In genomic region chr4:137641556-137641955, GRCm38 (mm10) we compare ENCODE assay signal across 11 mouse cellular contexts. TPM values are rescaled to one million over a fixed set of nuclear protein-coding genes. Genes with fewer than 3 reads are reported as not detected.
DNase-seq lines count a peak whose midpoint lies in the region; ATAC-seq and TF ChIP-seq lines count a peak whose summit lies in the region.
"Had no signal": no experiment of that assay in that cellular context is flagged by ENCODE, and none has a peak within 500 bp of the region (broad histone marks: within the 10 kb centered on the region; RNA-seq: fewer than 3 reads in every experiment).

No protein-coding gene starts in this region.

- peaks cover 94% of the 10 kb centered on the region for H3K36me3 ChIP-seq in kidney, embryonic 15.5 days
- H3K36me3 ChIP-seq in kidney, embryonic 14.5 days (ENCODE audit: control insufficient read depth, insufficient read depth, low read length): peaks cover 84% of the 10 kb centered on the region
- H3K36me3 ChIP-seq in C2C12 (ENCODE audit: control insufficient read depth, insufficient read depth) (peaks cover 60% of the 10 kb centered on the region), myocyte (ENCODE audit: control insufficient read depth, insufficient read depth) (peaks cover 26% of the 10 kb centered on the region)

- no peak for ATAC-seq in kidney, embryonic 15.5 days (replicated peaks; ENCODE audit: low FRiP score)
- ATAC-seq in kidney, embryonic 14.5 days (ENCODE audit: low FRiP score, low TSS enrichment): no peak

- WGBS in kidney, embryonic 15.5 days: 83% methylated on average over 5 of the region's 5 CpGs
- WGBS in kidney, embryonic 14.5 days: 83% methylated on average over 5 of the region's 5 CpGs

- no peaks in the 10 kb centered on the region for H3K27me3 ChIP-seq in kidney, embryonic 15.5 days
- H3K27me3 ChIP-seq in kidney, embryonic 14.5 days (ENCODE audit: control insufficient read depth, insufficient read depth, low read length): no peaks in the 10 kb centered on the region
- no peaks in the 10 kb centered on the region for H3K27me3 ChIP-seq in C2C12 (ENCODE audit: control insufficient read depth, insufficient read depth, insufficient read length)
- H3K27me3 ChIP-seq in myocyte (ENCODE audit: control insufficient read depth, insufficient read depth, insufficient read length): no peaks in the 10 kb centered on the region
- H3K27me3 ChIP-seq: embryonic facial prominence, embryonic 12.5 days; hindbrain, embryonic 12.5 days had no signal

- TF ChIP-seq POLR2A in myocyte (IDR thresholded peaks at IDR 0.05; ENCODE audit: insufficient read length, low read depth): no peak

- peak overlapping the region; percentile 74 for H3K27ac ChIP-seq in kidney, embryonic 15.5 days
- H3K27ac ChIP-seq in kidney, embryonic 14.5 days (ENCODE audit: low read depth, low read length): no peak overlapping the region; the same call in 1 of the 2 replicates
- H3K27ac ChIP-seq: embryonic facial prominence, embryonic 12.5 days; hindbrain, embryonic 12.5 days had no signal

- peaks cover 14% of the 10 kb centered on the region for H3K4me1 ChIP-seq in kidney, embryonic 15.5 days
- H3K4me1 ChIP-seq in kidney, embryonic 14.5 days (ENCODE audit: control insufficient read depth, insufficient read depth, low read length): no peaks in the 10 kb centered on the region
- H3K4me1 ChIP-seq: embryonic facial prominence, embryonic 12.5 days; hindbrain, embryonic 12.5 days had no signal

- peaks cover 13% of the 10 kb centered on the region for H3K79me2 ChIP-seq in C2C12 (ENCODE audit: control insufficient read depth, insufficient read depth)
- no peaks in the 10 kb centered on the region for H3K79me2 ChIP-seq in myocyte (ENCODE audit: control insufficient read depth, insufficient read depth)

- H3K9me3 ChIP-seq in kidney, embryonic 15.5 days (replicated peaks): no peaks in the 10 kb centered on the region
- H3K9me3 ChIP-seq in kidney, embryonic 14.5 days (ENCODE audit: control insufficient read depth, low read length): no peaks in the 10 kb centered on the region
- H3K9me3 ChIP-seq: embryonic facial prominence, embryonic 12.5 days; hindbrain, embryonic 12.5 days had no signal

- intact Hi-C loops in heart, postnatal 25 days (cut with DNase I): no loop called here

- no peak overlapping the region for H3ac ChIP-seq in C2C12 (ENCODE audit: control insufficient read depth, insufficient read length, low read depth)
- H3ac ChIP-seq in myocyte (ENCODE audit: control insufficient read depth, insufficient read length): no peak overlapping the region

- no peak overlapping the region for H3K4me3 ChIP-seq in kidney, embryonic 15.5 days (replicated peaks)
- no peak overlapping the region for H3K4me3 ChIP-seq in kidney, embryonic 14.5 days (ENCODE audit: low read length)
- H3K4me3 ChIP-seq in C2C12 (ENCODE audit: insufficient read depth, poor library complexity, severe bottlenecking) (no peak overlapping the region), myocyte (no peak overlapping the region)
- H3K4me3 ChIP-seq: embryonic facial prominence, embryonic 12.5 days; hindbrain, embryonic 12.5 days had no signal

- H3K9ac ChIP-seq in kidney, embryonic 15.5 days: no peak overlapping the region
- no peak overlapping the region for H3K9ac ChIP-seq in kidney, embryonic 14.5 days (ENCODE audit: low read depth, low read length)
- H3K9ac ChIP-seq: embryonic facial prominence, embryonic 12.5 days; hindbrain, embryonic 12.5 days had no signal

- no peak overlapping the region for H3K4me2 ChIP-seq in kidney, embryonic 15.5 days
- H3K4me2 ChIP-seq in kidney, embryonic 14.5 days (replicated peaks; ENCODE audit: low read depth, low read length): no peak overlapping the region
- peak overlapping the region; percentile 44 for H3K4me2 ChIP-seq in myocyte (ENCODE audit: low read depth)
- H3K4me2 ChIP-seq: embryonic facial prominence, embryonic 12.5 days; hindbrain, embryonic 12.5 days had no signal

- DNase-seq in adrenal gland, postnatal 36 days: peak; percentile 34 to 48
- DNase-seq in layer of hippocampus, postnatal 36 days: no peak
- no peak for DNase-seq in retina, embryonic 14.5 days (ENCODE audit: low spot score)
- DNase-seq in heart, postnatal 25 days (ENCODE audit: low spot score): no peak
- DNase-seq: gastrocnemius, postnatal 14 days had no signal

- TF ChIP-seq CTCF in C2C12 (IDR thresholded peaks at IDR 0.05; ENCODE audit: control insufficient read depth, insufficient read depth, insufficient read length): no peak

- peaks cover 7% of the 10 kb centered on the region for H3K79me3 ChIP-seq in C2C12 (ENCODE audit: low read depth)

TF ChIP-seq in C2C12, 6 proteins besides CTCF, POLR2A, EP300 and RAD21:
- peak; percentile 19 for TF ChIP-seq MYOD1 (IDR thresholded peaks at IDR 0.05; ENCODE audit: control insufficient read depth, insufficient read length, low read depth)
- peak; percentile 59 for TF ChIP-seq CEBPB (IDR thresholded peaks at IDR 0.05; ENCODE audit: low read depth)
- TF ChIP-seq MYOG (IDR thresholded peaks at IDR 0.05; ENCODE audit: control insufficient read depth, extremely low read depth, insufficient read length): no peak
- TF ChIP-seq MAX (IDR thresholded peaks at IDR 0.05): peak; percentile 36
- no peak for TF ChIP-seq USF1 (IDR thresholded peaks at IDR 0.05; ENCODE audit: low read depth)
- peak; percentile 84 for TF ChIP-seq FOSL1 (IDR thresholded peaks at IDR 0.05; ENCODE audit: insufficient read depth, low read length, poor library complexity, severe bottlenecking)

TF ChIP-seq in myocyte, 11 proteins besides CTCF, POLR2A, EP300 and RAD21:
- TF ChIP-seq MYOG (IDR thresholded peaks at IDR 0.05; ENCODE audit: control insufficient read depth in 1 of 3, insufficient read depth in 1 of 3, insufficient read length in 2 of 3, low read depth in 2 of 3) (no peak), MAX (IDR thresholded peaks at IDR 0.05; ENCODE audit: low read depth) (no peak), POLR2AphosphoS2 (IDR thresholded peaks at IDR 0.05; ENCODE audit: insufficient read length, low read depth) (no peak), CEBPB (IDR thresholded peaks at IDR 0.05; ENCODE audit: insufficient read depth, poor library complexity, severe bottlenecking) (0 out of 2 replicates have a peak, but pooled peaks have one; percentile 44)
TF ChIP-seq in myocyte: peak in this region for 1.

RNA-seq across cellular contexts. Expression of gene Rap1gap, which starts 23.0 kb away (rescaled TPM):
- 12.5 and 14.4 TPM in 2 replicates for polyA plus RNA-seq in kidney, embryonic 15.5 days (2015; fragmentation: Nextera tagmentation; extraction: Ambion mirVana)
- 6.6 and 10.3 TPM in 2 replicates for polyA plus RNA-seq in kidney, embryonic 14.5 days (2014; fragmentation: Nextera tagmentation; extraction: Ambion mirVana)
- polyA plus RNA-seq in C2C12 (2012; fragmentation: generic; extraction: Trizol): 1.3 TPM
- total RNA-seq in adrenal gland, postnatal 36 days (2021): 100 to 1,000 TPM; 102 to 123 TPM
- polyA plus RNA-seq in myocyte (2012; fragmentation: generic; extraction: Trizol): 1.3 TPM
- 100 to 1,000 TPM; 273 to 281 TPM for total RNA-seq in layer of hippocampus, postnatal 36 days (2021)
- 10 to 100 TPM; 13.8 to 19.4 TPM for total RNA-seq in heart, postnatal 25 days (2021)

RNA-seq across cellular contexts. Expression of gene Usp48, which starts 48.0 kb away (rescaled TPM):
- 64.8 and 72.9 TPM in 2 replicates for polyA plus RNA-seq in kidney, embryonic 15.5 days (2015; fragmentation: Nextera tagmentation; extraction: Ambion mirVana)
- polyA plus RNA-seq in kidney, embryonic 14.5 days (2014; fragmentation: Nextera tagmentation; extraction: Ambion mirVana): 58.3 and 91.2 TPM in 2 replicates
- polyA plus RNA-seq in C2C12 (2012; fragmentation: generic; extraction: Trizol) (14.6 TPM), myocyte (2012; fragmentation: generic; extraction: Trizol) (14.2 TPM)
- total RNA-seq in adrenal gland, postnatal 36 days (2021): 100 to 1,000 TPM; 100 to 116 TPM
- 100 to 1,000 TPM; 128 to 141 TPM for total RNA-seq in layer of hippocampus, postnatal 36 days (2021)
- total RNA-seq in heart, postnatal 25 days (2021): 10 to 100 TPM; 33.0 to 33.3 TPM

Comparison
In these comparisons a context has a peak if more than half of its experiments do, and no peak if none do; other contexts are left out.
1. DNase-seq: peak in adrenal gland, postnatal 36 days (2 of 2); none in layer of hippocampus, postnatal 36 days (0 of 2), retina, embryonic 14.5 days (single experiment) and heart, postnatal 25 days (single experiment).